Mouse (Mus musculus) cortical plate, adult 2 months (tissue): Measurements from ENCODE around the gene Pla2g4b.

Experiments
- CTCF ChIP-seq: fragments of 200-500 bp; IDR thresholded peaks from 2 replicates; pipeline ENCODE4 v1.5.1; 2011; ENCODE audit warnings: mild to moderate bottlenecking, control low read depth, low read length; ENCODE audit not compliant: insufficient read depth; ENCODE audit errors: extremely low read depth
- POLR2A ChIP-seq: fragments of 200-500 bp; IDR thresholded peaks from 2 replicates; pipeline ENCODE4 v1.6.1; 2011; ENCODE audit warnings: mild to moderate bottlenecking, low read length, control low read depth; ENCODE audit not compliant: insufficient read depth; ENCODE audit errors: extremely low read depth

- TF ChIP-seq POLR2A (no peak), CTCF (no peak)
These were observed 33.5 kb upstream of the Pla2g4b start for GRCm38 (mm10) chr2:119999731-120000130.
